Mouse (Mus musculus) MEL (cell line): ENCODE measurements around the gene Tnks2. TPM values are rescaled to one million over a fixed set of nuclear protein-coding genes. Genes with fewer than 3 reads are reported as not detected.

Experiments
- DNase-seq: peaks from one replicate; pipeline ENCODE4 v3.0.0; 2011; ENCODE audit warnings: low read depth, low spot score
- H3K27ac ChIP-seq: 2 replicates; pipeline ENCODE4 v1.5.1; 2012; ENCODE audit warnings: low read depth, mild to moderate bottlenecking, control low read depth, low read length, moderate library complexity; ENCODE audit not compliant: control insufficient read depth
- H3K27me3 ChIP-seq, 2 experiments: fragments of 150-350 bp in 1 of 2; sonication (generic) in 1 of 2; 2 replicates each; pipeline ENCODE4 v1.6.1; 2012; ENCODE audit warnings: low read length in 2 of 2, mild to moderate bottlenecking in 2 of 2, improper control_type of control experiment in 1 of 2, moderate library complexity in 1 of 2; ENCODE audit not compliant: insufficient read depth in 2 of 2, control insufficient read depth in 1 of 2
- H3K36me3 ChIP-seq, 2 experiments: 2 replicates each; pipeline ENCODE4 v1.6.1; 2012 to 2014; ENCODE audit warnings: low read length in 2 of 2, improper control_type of control experiment in 1 of 2, inconsistent platforms in 1 of 2, mild to moderate bottlenecking in 1 of 2; ENCODE audit not compliant: insufficient read depth in 2 of 2, control insufficient read depth in 1 of 2
- H3K4me1 ChIP-seq, 2 experiments: fragments of 150-350 bp in 1 of 2; sonication (generic) in 1 of 2; 2 replicates each; pipeline ENCODE4 v1.6.1; 2012; ENCODE audit warnings: low read length in 2 of 2, improper control_type of control experiment in 1 of 2, mild to moderate bottlenecking in 1 of 2; ENCODE audit not compliant: insufficient read depth in 2 of 2, control insufficient read depth in 1 of 2
- H3K4me3 ChIP-seq, 2 experiments: fragments of 150-350 bp in 1 of 2; sonication (generic) in 1 of 2; 2 replicates each; pipeline ENCODE4 v1.5.1; 2012; ENCODE audit warnings: low read depth in 2 of 2, low read length in 2 of 2, mild to moderate bottlenecking in 2 of 2, moderate library complexity in 2 of 2, control low read depth in 1 of 2, improper control_type of control experiment in 1 of 2; ENCODE audit not compliant: control insufficient read depth in 1 of 2, insufficient read depth in 1 of 2
- H3K79me2 ChIP-seq: 2 replicates; pipeline ENCODE4 v1.6.1; 2012; ENCODE audit warnings: mild to moderate bottlenecking, low read length, moderate library complexity; ENCODE audit not compliant: control insufficient read depth, poor library complexity, insufficient read depth
- H3K9ac ChIP-seq: 2 replicates; pipeline ENCODE4 v1.6.1; 2012; ENCODE audit warnings: low read depth, mild to moderate bottlenecking, control low read depth, low read length, moderate library complexity; ENCODE audit not compliant: control insufficient read depth, poor library complexity, severe bottlenecking
- H3K9me3 ChIP-seq: fragments of 150-350 bp; sonication (generic); replicated peaks from 2 replicates; pipeline ENCODE4 v1.6.1; 2012; ENCODE audit warnings: mild to moderate bottlenecking, low read length, improper control_type of control experiment, moderate library complexity; ENCODE audit not compliant: insufficient read depth
- CHD1 ChIP-seq: IDR thresholded peaks from 2 replicates; pipeline ENCODE4 v1.6.1; 2012; ENCODE audit warnings: low read depth, mild to moderate bottlenecking, inconsistent platforms, low read length, improper control_type of control experiment
- CHD2 ChIP-seq: IDR thresholded peaks from 2 replicates; pipeline ENCODE4 v1.6.1; 2011; ENCODE audit warnings: low read length, improper control_type of control experiment
- CTCF ChIP-seq, 3 experiments: IDR thresholded peaks in 2 of 3; conservative IDR thresholded peaks in 1 of 3; 2 replicates each; pipeline ENCODE4 v1.5.1; 2011 to 2012; ENCODE audit warnings: low read length in 3 of 3, low read depth in 2 of 3, mild to moderate bottlenecking in 2 of 3, improper control_type of control experiment in 1 of 3, inconsistent platforms in 1 of 3, mixed read lengths in 1 of 3, moderate library complexity in 1 of 3; ENCODE audit not compliant: control insufficient read depth in 1 of 3, insufficient read depth in 1 of 3, poor library complexity in 1 of 3, severe bottlenecking in 1 of 3
- E2F4 ChIP-seq: IDR thresholded peaks from 2 replicates; pipeline ENCODE4 v1.6.1; 2011; ENCODE audit warnings: low read depth, low read length, improper control_type of control experiment, borderline replicate concordance
- EP300 ChIP-seq, 2 experiments: IDR thresholded peaks; 2 replicates each; pipeline ENCODE4 v1.6.1; 2011; ENCODE audit warnings: improper control_type of control experiment in 2 of 2, low read length in 2 of 2, low read depth in 1 of 2, mild to moderate bottlenecking in 1 of 2
- ETS1 ChIP-seq: IDR thresholded peaks from 2 replicates; pipeline ENCODE4 v1.6.1; 2012; ENCODE audit warnings: low read depth, mild to moderate bottlenecking, inconsistent platforms, low read length, improper control_type of control experiment, moderate library complexity
- GABPA ChIP-seq: IDR thresholded peaks from 2 replicates; pipeline ENCODE4 v1.6.1; 2012; ENCODE audit warnings: low read depth, mild to moderate bottlenecking, inconsistent platforms, low read length, improper control_type of control experiment, moderate library complexity
- KAT2A ChIP-seq: conservative IDR thresholded peaks from 2 replicates; pipeline ENCODE4 v1.6.1; 2012; ENCODE audit warnings: low read depth, low read length, improper control_type of control experiment, inconsistent platforms
- MAFK ChIP-seq: IDR thresholded peaks from 2 replicates; pipeline ENCODE4 v1.6.1; 2011; ENCODE audit warnings: low read depth, mild to moderate bottlenecking, low read length, improper control_type of control experiment, borderline replicate concordance
- MAX ChIP-seq: IDR thresholded peaks from 2 replicates; pipeline ENCODE4 v1.6.1; 2011; ENCODE audit warnings: low read length, improper control_type of control experiment
- MYB ChIP-seq: IDR thresholded peaks from 2 replicates; pipeline ENCODE4 v1.6.1; 2011; ENCODE audit warnings: mild to moderate bottlenecking, low read depth, low read length, improper control_type of control experiment
- MYC ChIP-seq: IDR thresholded peaks from 2 replicates; pipeline ENCODE4 v1.6.1; 2011; ENCODE audit warnings: low read depth, mild to moderate bottlenecking, low read length, improper control_type of control experiment, moderate library complexity
- RAD21 ChIP-seq: IDR thresholded peaks from 2 replicates; pipeline ENCODE4 v1.6.1; 2011; ENCODE audit warnings: mild to moderate bottlenecking, low read depth, low read length, improper control_type of control experiment
- RCOR1 ChIP-seq: IDR thresholded peaks from 2 replicates; pipeline ENCODE4 v1.6.1; 2012; ENCODE audit warnings: low read depth, mild to moderate bottlenecking, inconsistent platforms, low read length, improper control_type of control experiment
- SIN3A ChIP-seq: IDR thresholded peaks from 2 replicates; pipeline ENCODE4 v1.6.1; 2012; ENCODE audit warnings: low read length, improper control_type of control experiment, inconsistent platforms
- TBP ChIP-seq: IDR thresholded peaks from 2 replicates; pipeline ENCODE4 v1.8.0; 2011; ENCODE audit warnings: low read depth, low read length, improper control_type of control experiment
- UBTF ChIP-seq: IDR thresholded peaks from 2 replicates; pipeline ENCODE4 v1.6.1; 2012; ENCODE audit warnings: low read depth, mild to moderate bottlenecking, inconsistent platforms, low read length, improper control_type of control experiment, moderate library complexity, borderline replicate concordance; ENCODE audit not compliant: insufficient read depth
- USF1 ChIP-seq: IDR thresholded peaks from 2 replicates; pipeline ENCODE4 v1.6.1; 2014; ENCODE audit warnings: low read depth, mild to moderate bottlenecking, inconsistent platforms, low read length, improper control_type of control experiment, moderate library complexity
- USF2 ChIP-seq, 2 experiments: IDR thresholded peaks; 2 replicates each; pipeline ENCODE4 v1.6.1; 2011 to 2012; ENCODE audit warnings: improper control_type of control experiment in 2 of 2, low read length in 2 of 2, borderline replicate concordance in 1 of 2, inconsistent platforms in 1 of 2, low read depth in 1 of 2, mild to moderate bottlenecking in 1 of 2; ENCODE audit not compliant: insufficient read depth in 1 of 2
- ZC3H11A ChIP-seq: IDR thresholded peaks from 2 replicates; pipeline ENCODE4 v1.6.1; 2012; ENCODE audit warnings: low read depth, mild to moderate bottlenecking, inconsistent platforms, low read length, improper control_type of control experiment
- ZKSCAN1 ChIP-seq: IDR thresholded peaks from 2 replicates; pipeline ENCODE4 v1.6.1; 2012; ENCODE audit warnings: low read depth, mild to moderate bottlenecking, inconsistent platforms, low read length, improper control_type of control experiment, moderate library complexity
- polyA plus RNA-seq, 2 experiments: library from polyadenylated mRNA; stranded (reverse) in 1 of 2; unstranded in 1 of 2; fragments of >175 nt in 1 of 2; fragments of >200 nt in 1 of 2; gene quantifications; 2 replicates each; pipeline versions ENCODE4 v1.2.1 to v1.2.4; 2012; ENCODE audit warnings: low replicate concordance in 2 of 2, low read depth in 1 of 2; ENCODE audit not compliant: insufficient read length in 2 of 2, insufficient read depth in 1 of 2, missing spikeins in 1 of 2
- total RNA-seq: library from RNA; depleted of rRNA; stranded (reverse); fragments of 300-350 nt; gene quantifications from 2 replicates; pipeline ENCODE4 v1.2.3, GENCODE M21; 2012

Gene Tnks2
- total and polyA plus RNA-seq, 3 experiments, result 22.3 to 65.0 (median 50.2) TPM

GRCm38 (mm10) chr19:36913064-36913463 lies 79.0 kb downstream of the Tnks2 start:
- H3K79me2 ChIP-seq, result no peaks in the 10 kb centered on the region
- peaks cover 0 to 3% of the 10 kb centered on the region in 2 experiments; a peak in 2 of 4 replicates for H3K4me1 ChIP-seq
- H3K9ac ChIP-seq, result no peak overlapping the region
- H3K27ac ChIP-seq, result no peak overlapping the region
- H3K27me3 ChIP-seq, result no peaks in the 10 kb centered on the region; a peak in 1 of 4 replicates
- peaks cover 0 to 3% of the 10 kb centered on the region in 2 experiments; a peak in 1 of 4 replicates for H3K36me3 ChIP-seq
- H3K9me3 ChIP-seq, result no peaks in the 10 kb centered on the region
- TF ChIP-seq USF1 (no peak), MAX (no peak), RAD21 (no peak), CHD1 (no peak), USF2 (IDR thresholded peaks at IDR 0.05; ENCODE audit: borderline replicate concordance in 1 of 2, insufficient read depth in 1 of 2, low read depth in 1 of 2, low read length in 2 of 2) (no peak), CTCF (IDR thresholded peaks at IDR 0.05 in 2 of 3, conservative IDR thresholded peaks at IDR 0.05 in 1 of 3; ENCODE audit: control insufficient read depth in 1 of 3, insufficient read depth in 1 of 3, low read depth in 2 of 3, low read length in 3 of 3, poor library complexity in 1 of 3, severe bottlenecking in 1 of 3) (no peak), KAT2A (no peak), UBTF (no peak), EP300 (IDR thresholded peaks at IDR 0.05; ENCODE audit: low read depth in 1 of 2, low read length in 2 of 2) (no peak), MAFK (no peak), GABPA (no peak), CHD2 (no peak), RCOR1 (no peak), E2F4 (no peak)
- TF ChIP-seq, all 39 proteins: peak for 0
- no peak for DNase-seq
- H3K4me3 ChIP-seq, result no peak overlapping the region

- Histone ChIP-seq H3K9ac (no peak overlapping the region), H3K4me1 (peaks cover 0 to 3% of the 10 kb centered on the region in 2 experiments; a peak in 1 of 4 replicates), H3K4me3 (no peak overlapping the region), H3K79me2 (peaks cover 9% of the 10 kb centered on the region), H3K9me3 (no peaks in the 10 kb centered on the region), H3K36me3 (peaks cover 0 to 3% of the 10 kb centered on the region in 2 experiments; a peak in 2 of 4 replicates), H3K27me3 (no peaks in the 10 kb centered on the region; a peak in 1 of 4 replicates), H3K27ac (no peak overlapping the region)
- no peak for TF ChIP-seq MAX
- no peak for TF ChIP-seq ZKSCAN1
- TF ChIP-seq MYB, result no peak
- TF ChIP-seq SIN3A, result no peak
- TF ChIP-seq ZC3H11A, result no peak
- TF ChIP-seq RCOR1, result no peak
- TF ChIP-seq MYC, result no peak
- TF ChIP-seq TBP, result no peak
- TF ChIP-seq ETS1, result no peak
- TF ChIP-seq CHD1, result no peak
- DNase-seq, result no peak
These were observed 82.2 kb downstream of the Tnks2 start for GRCm38 (mm10) chr19:36916206-36916605.
